Mouse (Mus musculus) limb, embryonic 12.5 days (tissue): ENCODE measurements around the gene Rhot1. TPM values are rescaled to one million over a fixed set of nuclear protein-coding genes. Genes with fewer than 3 reads are reported as not detected.
A peak's percentile ranks its signal among the peaks of the same experiment; 100 is the strongest.

ENCODE experiments used
- ATAC-seq: fragments of 200-750 bp; cut with Nextera tagmentation; 2 replicates; pipeline ENCODE4 v1.8.0; 2017; ENCODE audit warnings: low read depth, moderate TSS enrichment; ENCODE audit not compliant: insufficient number of reproducible peaks, insufficient read depth, low FRiP score, low TSS enrichment
- H3K27ac ChIP-seq: fragments of 300-500 bp; sonication (generic); 2 replicates; pipeline ENCODE4 v1.5.1; 2016; ENCODE audit warnings: mild to moderate bottlenecking, moderate library complexity
- H3K27me3 ChIP-seq: fragments of 300-500 bp; sonication (generic); 2 replicates; pipeline ENCODE4 v1.6.1; 2016; ENCODE audit warnings: mild to moderate bottlenecking, moderate library complexity
- H3K36me3 ChIP-seq: fragments of 300-500 bp; sonication (generic); 2 replicates; pipeline ENCODE4 v1.6.1; 2016; ENCODE audit warnings: mild to moderate bottlenecking, moderate library complexity
- H3K4me1 ChIP-seq: fragments of 300-500 bp; sonication (generic); replicated peaks from 2 replicates; pipeline ENCODE4 v1.6.1; 2016
- H3K4me2 ChIP-seq: fragments of 300-500 bp; sonication (generic); 2 replicates; pipeline ENCODE4 v1.6.1; 2016; ENCODE audit warnings: mild to moderate bottlenecking, moderate library complexity
- H3K4me3 ChIP-seq: fragments of 300-500 bp; sonication (generic); replicated peaks from 2 replicates; pipeline ENCODE4 v1.5.1; 2016; ENCODE audit warnings: mild to moderate bottlenecking
- H3K9ac ChIP-seq: fragments of 300-500 bp; sonication (generic); replicated peaks from 2 replicates; pipeline ENCODE4 v1.6.1; 2016; ENCODE audit warnings: mild to moderate bottlenecking, moderate library complexity
- H3K9me3 ChIP-seq: fragments of 300-500 bp; sonication (generic); 2 replicates; pipeline ENCODE4 v1.6.1; 2016; ENCODE audit warnings: mild to moderate bottlenecking, moderate library complexity
- WGBS: fragments of 180-500 bp; shearing (Covaris S2); methylation state at CpG from one replicate; pipeline ENCODE4 v1.1.7; 2016; 5-methylcytosine and 5-hydroxymethylcytosine counted together
- polyA plus RNA-seq: library from polyadenylated mRNA; unstranded; fragments of >200 nt; fragmentation: Nextera tagmentation; extraction: Ambion mirVana; gene quantifications from 2 replicates; pipeline ENCODE4 v1.2.1, GENCODE M21; 2016

The Rhot1 gene
- polyA plus RNA-seq, result 58.2 and 59.5 TPM in 2 replicates

DNA sequence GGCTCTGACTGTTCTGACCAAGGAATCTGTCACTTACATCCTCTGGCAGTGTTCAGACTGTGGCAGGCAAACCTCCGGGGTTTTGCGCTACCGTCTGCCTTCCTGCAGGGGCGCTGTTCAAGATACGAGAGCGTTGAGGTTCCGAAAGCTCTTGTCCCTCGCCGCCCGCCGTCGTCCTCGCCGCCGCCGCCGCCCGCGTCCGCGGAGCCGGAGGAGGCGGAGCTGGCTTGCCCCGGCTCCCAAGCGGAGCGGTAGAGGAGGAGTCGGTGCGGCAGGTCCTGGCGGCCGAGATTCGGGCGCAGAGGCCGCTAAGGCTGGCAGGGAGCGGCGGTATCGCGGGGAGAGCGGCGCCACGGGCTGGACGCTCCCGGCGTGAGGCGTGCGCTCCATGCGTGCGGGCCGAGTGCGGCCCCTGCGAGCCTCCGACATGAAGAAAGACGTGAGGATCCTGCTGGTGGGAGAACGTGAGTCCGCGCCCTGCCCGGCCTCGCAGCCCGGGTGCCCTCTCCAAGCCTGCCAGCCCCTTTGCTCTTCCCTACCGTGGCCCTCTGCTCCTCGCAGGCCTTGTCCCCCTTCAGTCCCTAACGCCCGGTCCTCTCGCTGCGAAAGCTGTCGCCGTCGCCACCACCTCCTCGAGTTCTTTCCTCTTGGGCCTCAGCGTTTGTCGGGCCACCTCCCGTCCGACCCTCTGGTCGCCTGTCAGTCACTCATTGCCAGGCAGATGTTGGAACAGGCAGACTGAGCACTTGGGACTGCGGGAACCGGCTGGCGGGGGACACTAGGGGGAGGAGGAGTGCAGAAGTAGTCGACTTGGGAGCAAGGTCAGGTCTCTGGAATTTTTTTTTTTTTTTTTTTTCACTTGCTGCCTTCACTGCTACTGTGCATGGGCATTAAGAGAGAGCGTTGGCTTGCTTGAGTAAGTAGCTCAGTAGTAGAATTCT, at the start of gene Rhot1:
Rhot1 (plus strand) TSS at position 160 of the 941 bp plus-strand sequence.
- H3K9ac ChIP-seq, result peak within 1 kb of the TSS; percentile 92
- peaks cover 9% of the 10 kb centered on the region for H3K4me1 ChIP-seq
- no peaks in the 10 kb centered on the region for H3K27me3 ChIP-seq
- peaks cover 14% of the 10 kb centered on the region for H3K36me3 ChIP-seq
- under 1% methylated on average over 75 of the region's 78 CpGs for WGBS
- H3K4me2 ChIP-seq, result peak within 1 kb of the TSS; percentile 60
- ATAC-seq, result peak; percentile 90
- peak within 1 kb of the TSS; percentile 94 for H3K4me3 ChIP-seq
- peak within 1 kb of the TSS; percentile 94 for H3K27ac ChIP-seq
- no peaks in the 10 kb centered on the region for H3K9me3 ChIP-seq

DNA sequence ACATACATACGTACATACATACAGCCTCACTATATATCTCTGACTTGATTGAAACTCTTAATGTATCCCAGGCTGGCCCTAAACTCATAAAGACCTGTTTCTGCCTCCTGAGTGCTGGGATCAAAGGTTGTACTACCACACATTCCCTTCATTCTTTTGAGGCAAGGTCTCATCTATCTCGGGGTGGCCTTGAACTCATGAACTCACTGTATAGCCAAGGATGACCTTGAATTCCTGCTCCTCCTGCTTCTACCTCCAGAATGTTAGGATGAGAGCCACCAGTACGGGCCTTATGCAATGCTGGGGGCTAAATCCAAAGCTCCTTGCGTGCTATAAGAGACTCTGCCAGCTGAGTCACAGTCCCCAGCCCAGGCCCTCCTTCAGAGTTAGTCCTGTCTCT, 47.8 kb upstream of the Rhot1 start:
- Histone ChIP-seq H3K9me3 (no peaks in the 10 kb centered on the region), H3K4me3 (no peak overlapping the region), H3K27me3 (peaks cover 26% of the 10 kb centered on the region), H3K4me2 (no peak overlapping the region), H3K27ac (no peak overlapping the region), H3K4me1 (no peaks in the 10 kb centered on the region), H3K9ac (no peak overlapping the region), H3K36me3 (no peaks in the 10 kb centered on the region)
- no peak for ATAC-seq
- 82% methylated on average over 4 of the region's 4 CpGs for WGBS

DNA sequence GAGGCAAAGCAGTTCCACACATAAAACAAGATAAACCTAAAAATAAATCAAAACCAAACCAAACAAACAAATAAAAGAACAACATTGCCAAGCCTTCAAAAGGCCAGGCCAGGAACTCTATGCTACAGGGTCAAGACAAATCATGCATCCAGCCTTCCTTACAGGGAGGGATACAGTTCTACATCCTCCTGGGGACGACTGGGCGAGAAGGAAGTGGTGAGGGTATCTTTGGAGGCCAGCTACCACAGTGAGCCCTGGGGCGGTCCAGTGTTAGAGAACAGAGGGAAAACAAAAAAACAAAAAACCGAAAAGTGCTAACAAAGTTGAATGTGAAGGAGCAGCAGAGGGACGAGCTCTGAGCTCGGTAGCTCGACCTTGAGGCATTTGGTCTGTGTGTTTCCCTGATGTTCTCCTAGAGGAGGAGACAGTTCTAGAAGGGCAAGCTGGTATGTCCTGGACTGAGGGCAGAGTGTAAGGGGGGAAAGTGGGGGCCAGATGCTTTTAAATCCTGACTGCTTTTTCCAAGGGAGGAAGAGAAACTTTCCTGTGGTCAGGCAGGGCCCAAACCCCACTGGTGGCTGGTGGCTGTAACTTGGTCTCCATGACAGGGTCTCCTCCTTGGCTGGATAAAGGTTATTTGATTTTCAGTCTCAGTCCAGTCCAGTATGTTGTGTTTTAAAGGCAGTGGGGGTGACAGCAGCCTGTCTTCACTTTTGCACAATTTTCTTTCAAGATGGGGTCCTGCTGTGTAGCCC, 45.3 kb upstream of the Rhot1 start:
- Histone ChIP-seq H3K9me3 (no peaks in the 10 kb centered on the region), H3K27me3 (peaks cover 6% of the 10 kb centered on the region; the same call in 1 of the 2 replicates), H3K4me1 (no peaks in the 10 kb centered on the region), H3K27ac (no peak overlapping the region), H3K4me3 (no peak overlapping the region), H3K9ac (no peak overlapping the region), H3K4me2 (no peak overlapping the region), H3K36me3 (no peaks in the 10 kb centered on the region)
- WGBS, result 78% methylated on average over 7 of the region's 7 CpGs
- no peak for ATAC-seq

DNA sequence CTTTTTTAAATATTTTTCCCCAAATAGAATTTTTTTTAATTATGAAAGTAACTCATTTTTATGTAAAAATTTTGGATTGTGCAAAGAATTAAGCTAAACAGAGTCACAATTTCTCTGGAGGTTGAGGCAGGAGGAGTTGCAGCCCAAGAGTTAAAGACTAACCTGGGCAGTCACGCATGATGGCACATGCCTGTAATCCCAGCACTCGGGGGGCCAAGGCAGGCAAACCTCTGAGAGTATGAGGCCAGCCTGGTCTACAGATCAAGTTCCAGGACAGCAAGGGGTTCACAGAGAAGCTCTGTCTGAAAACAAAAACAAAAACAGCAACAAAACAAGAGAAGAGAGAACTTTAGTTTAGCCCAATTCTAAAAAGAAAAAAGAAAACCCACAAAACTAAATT, 44.6 kb upstream of the Rhot1 start:
- WGBS, result 78% methylated on average over 2 of the region's 2 CpGs
- Histone ChIP-seq H3K27me3 (peaks cover 2% of the 10 kb centered on the region; the same call in 1 of the 2 replicates), H3K4me3 (no peak overlapping the region), H3K4me2 (no peak overlapping the region), H3K9ac (no peak overlapping the region), H3K27ac (no peak overlapping the region), H3K36me3 (no peaks in the 10 kb centered on the region), H3K9me3 (no peaks in the 10 kb centered on the region), H3K4me1 (no peaks in the 10 kb centered on the region)
- no peak for ATAC-seq

DNA sequence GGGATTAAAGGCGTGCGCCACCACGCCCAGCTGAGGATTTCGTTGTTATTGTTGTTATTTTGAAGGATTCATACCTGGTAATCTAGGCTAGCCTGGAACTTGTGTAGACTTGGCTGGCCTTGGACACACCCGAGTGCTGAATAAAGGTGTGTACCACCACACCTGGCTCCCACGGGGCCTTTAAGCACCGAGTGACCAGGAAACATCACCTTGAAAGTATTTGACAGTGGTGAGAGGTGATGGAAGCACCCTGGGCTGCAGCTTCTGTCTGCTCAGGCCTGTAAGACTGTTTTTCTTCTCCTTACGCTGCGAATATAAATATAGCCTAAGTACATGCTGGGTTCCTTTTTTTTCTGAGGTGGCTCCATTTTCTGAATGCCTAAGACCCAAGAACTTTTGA, 40.7 kb upstream of the Rhot1 start:
- no peak overlapping the region for H3K9ac ChIP-seq
- H3K4me1 ChIP-seq, result no peaks in the 10 kb centered on the region
- H3K27ac ChIP-seq, result no peak overlapping the region
- no peaks in the 10 kb centered on the region for H3K36me3 ChIP-seq
- 90% methylated on average over 9 of the region's 9 CpGs for WGBS
- ATAC-seq, result no peak
- no peak overlapping the region for H3K4me3 ChIP-seq
- H3K27me3 ChIP-seq, result no peaks in the 10 kb centered on the region
- H3K4me2 ChIP-seq, result no peak overlapping the region
- H3K9me3 ChIP-seq, result no peaks in the 10 kb centered on the region

DNA sequence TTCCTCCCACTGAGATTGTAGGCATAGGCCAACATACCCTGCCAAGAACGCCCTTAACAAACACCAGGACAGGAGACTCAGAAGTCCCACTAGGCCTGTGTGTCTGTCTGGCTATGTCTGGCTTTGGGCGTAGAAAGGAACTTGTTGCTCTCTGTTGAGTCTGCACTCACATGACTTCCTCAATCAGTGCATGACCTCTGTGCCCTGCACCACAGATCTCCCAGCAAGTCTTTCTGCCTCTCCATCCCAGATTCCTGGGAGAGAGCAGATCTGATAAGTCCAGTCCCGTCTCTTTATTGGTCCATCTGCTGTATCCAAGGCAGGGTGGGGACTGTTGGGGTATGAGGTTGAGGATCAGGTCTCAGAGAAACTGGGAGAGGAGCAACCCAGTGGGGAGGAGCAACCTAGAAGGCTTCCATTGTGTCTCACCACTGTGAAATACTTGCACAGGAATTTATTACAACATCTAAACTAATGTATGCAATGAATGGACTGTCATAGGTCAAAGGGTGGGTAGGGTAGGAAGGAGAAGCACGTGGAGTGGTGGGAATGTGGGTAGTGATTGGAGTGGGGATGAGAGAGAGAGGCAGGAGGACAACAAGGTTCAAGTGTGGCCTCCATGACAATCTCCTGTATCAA, 40.1 kb upstream of the Rhot1 start:
- H3K27ac ChIP-seq, result no peak overlapping the region
- H3K4me3 ChIP-seq, result no peak overlapping the region
- no peak overlapping the region for H3K9ac ChIP-seq
- H3K4me2 ChIP-seq, result no peak overlapping the region
- no peaks in the 10 kb centered on the region for H3K27me3 ChIP-seq
- no peaks in the 10 kb centered on the region for H3K4me1 ChIP-seq
- WGBS, result 73% methylated on average over 4 of the region's 4 CpGs
- H3K9me3 ChIP-seq, result no peaks in the 10 kb centered on the region
- H3K36me3 ChIP-seq, result no peaks in the 10 kb centered on the region
- ATAC-seq, result no peak

DNA sequence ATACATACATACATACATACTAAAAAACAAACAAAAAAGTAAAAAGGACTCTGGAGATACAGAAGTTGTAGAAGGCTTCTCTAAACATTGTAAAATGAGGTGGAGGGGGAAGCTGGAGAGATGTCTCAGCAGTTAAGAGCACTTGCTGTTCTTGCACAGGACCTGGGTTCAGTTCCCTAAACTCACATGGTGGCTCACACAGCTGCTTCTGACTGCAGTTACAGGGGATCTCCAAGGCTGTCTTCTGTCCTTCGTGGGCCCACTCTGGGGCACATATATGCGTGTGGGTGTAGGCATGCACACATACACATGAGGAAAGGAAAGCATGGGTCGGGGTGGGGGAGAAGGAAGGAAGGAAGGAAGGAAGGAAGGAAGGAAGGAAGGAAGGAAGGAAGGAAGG, 39.2 kb upstream of the Rhot1 start:
- Histone ChIP-seq H3K36me3 (no peaks in the 10 kb centered on the region), H3K27me3 (no peaks in the 10 kb centered on the region), H3K9ac (no peak overlapping the region), H3K4me2 (no peak overlapping the region), H3K9me3 (no peaks in the 10 kb centered on the region), H3K4me1 (no peaks in the 10 kb centered on the region), H3K27ac (no peak overlapping the region), H3K4me3 (no peak overlapping the region)
- 88% methylated on average over 3 of the region's 3 CpGs for WGBS
- ATAC-seq, result no peak

DNA sequence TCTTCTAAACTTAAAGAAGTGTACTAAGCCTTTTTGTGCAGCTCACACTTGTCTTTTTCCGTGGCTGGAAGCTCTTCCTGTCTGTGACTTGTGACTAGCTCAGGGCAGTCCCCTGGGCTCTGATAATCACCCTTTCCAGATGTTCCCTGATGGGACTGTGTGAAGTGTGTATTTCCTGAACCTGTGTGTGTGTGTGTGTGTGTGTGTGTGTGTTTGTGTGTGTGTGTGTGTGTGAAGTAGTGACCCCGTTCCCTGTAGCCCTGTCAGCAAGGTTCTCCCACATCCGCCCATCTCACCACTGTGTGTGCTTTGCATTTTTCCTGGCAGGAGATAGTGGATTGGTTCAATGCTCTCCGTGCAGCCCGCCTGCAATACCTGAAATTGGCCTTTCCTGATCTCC, 38.5 kb upstream of the Rhot1 start:
- Histone ChIP-seq H3K27me3 (no peaks in the 10 kb centered on the region), H3K4me1 (no peaks in the 10 kb centered on the region), H3K27ac (no peak overlapping the region), H3K4me2 (no peak overlapping the region), H3K4me3 (no peak overlapping the region), H3K9me3 (no peaks in the 10 kb centered on the region), H3K9ac (no peak overlapping the region), H3K36me3 (no peaks in the 10 kb centered on the region)
- 58% methylated on average over 5 of the region's 5 CpGs for WGBS
- no peak for ATAC-seq

DNA sequence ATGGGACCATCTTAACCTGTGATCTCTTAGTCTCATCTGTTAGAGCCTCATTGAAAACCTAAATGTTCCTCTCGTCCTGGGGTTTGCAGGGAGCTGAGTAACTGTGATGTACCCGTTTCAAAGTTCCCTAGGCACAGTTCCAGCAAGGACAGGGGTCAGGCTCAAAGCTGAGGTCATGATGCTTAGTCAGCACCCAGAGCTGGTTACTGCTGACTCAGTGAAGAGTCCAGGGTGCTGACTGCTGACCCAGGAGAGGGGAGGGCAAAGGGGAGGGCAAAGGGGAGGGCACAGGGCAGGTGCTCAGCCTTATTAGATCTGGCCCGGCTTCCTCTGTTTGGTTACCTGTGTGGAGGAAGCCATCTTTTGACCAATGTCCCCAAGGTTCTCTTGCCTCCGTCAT, 36.9 kb upstream of the Rhot1 start:
- no peaks in the 10 kb centered on the region for H3K27me3 ChIP-seq
- H3K4me2 ChIP-seq, result no peak overlapping the region
- no peaks in the 10 kb centered on the region for H3K9me3 ChIP-seq
- no peak for ATAC-seq
- 69% methylated on average over 4 of the region's 4 CpGs for WGBS
- no peak overlapping the region for H3K27ac ChIP-seq
- no peaks in the 10 kb centered on the region for H3K4me1 ChIP-seq
- no peak overlapping the region for H3K9ac ChIP-seq
- H3K36me3 ChIP-seq, result no peaks in the 10 kb centered on the region
- no peak overlapping the region for H3K4me3 ChIP-seq

DNA sequence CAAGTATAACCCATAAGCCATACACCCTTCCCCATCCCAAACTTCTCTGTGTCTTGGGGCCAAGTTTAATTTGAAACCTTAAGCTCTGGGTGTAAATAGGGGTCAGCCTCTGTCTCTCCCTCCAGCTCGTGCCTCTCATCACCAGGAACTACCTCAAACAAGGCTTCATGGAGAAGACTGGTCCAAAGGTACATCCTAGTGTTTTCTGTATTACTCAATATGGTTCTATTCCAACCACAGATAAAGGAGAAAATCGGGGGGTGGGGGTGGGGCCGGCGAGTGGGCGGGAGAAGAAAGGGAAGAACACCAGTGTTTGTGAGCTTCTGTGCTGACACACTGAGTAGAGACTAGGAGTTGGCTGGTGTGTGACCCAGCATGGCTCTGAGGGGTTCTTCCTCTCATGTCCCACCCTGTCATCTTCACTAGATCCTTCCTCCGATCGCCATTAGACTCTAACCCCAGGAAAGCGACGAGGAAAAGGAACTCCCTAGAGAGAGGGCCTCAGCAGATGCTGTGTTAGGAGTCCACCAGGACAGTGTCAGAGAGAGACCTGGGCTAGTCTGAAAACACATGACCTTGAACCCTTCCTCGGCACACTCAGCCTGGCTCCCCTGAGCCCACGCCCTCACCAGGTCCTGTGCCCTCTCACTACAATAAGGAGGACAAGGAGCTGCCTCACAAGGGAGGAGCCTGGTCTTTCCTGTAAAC, 34.7 kb upstream of the Rhot1 start:
- Histone ChIP-seq H3K9me3 (no peaks in the 10 kb centered on the region), H3K27ac (no peak overlapping the region), H3K4me3 (no peak overlapping the region), H3K27me3 (no peaks in the 10 kb centered on the region), H3K4me1 (no peaks in the 10 kb centered on the region), H3K36me3 (no peaks in the 10 kb centered on the region), H3K9ac (no peak overlapping the region), H3K4me2 (no peak overlapping the region)
- ATAC-seq, result no peak
- 80% methylated on average over 11 of the region's 11 CpGs for WGBS
